Comparison of ENCODE assay signal across 20 mouse cellular contexts in genomic region chr13:95637737-95638136, GRCm38 (mm10). TPM values are rescaled to one million over a fixed set of nuclear protein-coding genes. Genes with fewer than 3 reads are reported as not detected.
DNase-seq lines count a peak whose midpoint lies in the region; ATAC-seq and TF ChIP-seq lines count a peak whose summit lies in the region.
"Had no signal": no experiment of that assay in that cellular context is flagged by ENCODE, and none has a peak within 500 bp of the region (broad histone marks: within the 10 kb centered on the region; RNA-seq: fewer than 3 reads in every experiment).

No protein-coding gene starts in this region.

- H3K9ac ChIP-seq in heart, postnatal 0 days (replicated peaks; ENCODE audit: low read depth, low read length), result no peak overlapping the region
- no peak overlapping the region for H3K9ac ChIP-seq in heart, adult 2 months (ENCODE audit: low read depth, low read length)
- no peak overlapping the region for H3K9ac ChIP-seq in lung, embryonic 14.5 days
- no peak overlapping the region for H3K9ac ChIP-seq in MEL (ENCODE audit: control insufficient read depth, low read depth, low read length, poor library complexity, severe bottlenecking)
- H3K9ac ChIP-seq: embryonic facial prominence, embryonic 12.5 days; forebrain, postnatal 0 days; limb, embryonic 13.5 days had no signal

- H3K79me2 ChIP-seq in heart, adult 2 months (replicated peaks; ENCODE audit: control insufficient read depth, insufficient read depth, low read length), result no peaks in the 10 kb centered on the region
- no peaks in the 10 kb centered on the region for H3K79me2 ChIP-seq in MEL (ENCODE audit: control insufficient read depth, insufficient read depth, low read length, poor library complexity)

- peak; percentile 83 for DNase-seq in heart, adult 11 months
- no peak for DNase-seq in heart, adult 18-20 months
- no peak for DNase-seq in heart, postnatal 0 days (ENCODE audit: low spot score)
- DNase-seq in heart, adult 2 months, result no peak
- DNase-seq in lung, embryonic 14.5 days, result peak; percentile 28
- no peak for DNase-seq in lung, postnatal 36 days
- no peak for DNase-seq in MEL (ENCODE audit: low read depth, low spot score)
- no peak for DNase-seq in cerebellum, postnatal 25 days
- DNase-seq: adrenal gland, postnatal 10 days; cerebellum, adult 9-10 months; forebrain, postnatal 0 days; gastrocnemius, postnatal 36 days; kidney, adult 8-10 months; thymus, postnatal 14 days had no signal

- no peak for TF ChIP-seq RAD21 in MEL (IDR thresholded peaks at IDR 0.05; ENCODE audit: low read depth, low read length)

- TF ChIP-seq EP300 in heart, postnatal 0 days (IDR thresholded peaks at IDR 0.05; ENCODE audit: low read depth), result no peak
- no peak for TF ChIP-seq EP300 in heart, adult 2 months (IDR thresholded peaks at IDR 0.05; ENCODE audit: insufficient read depth, low read depth, low read length)
- TF ChIP-seq EP300 in MEL (IDR thresholded peaks at IDR 0.05; ENCODE audit: low read depth in 1 of 2, low read length in 2 of 2), result no peak

- peaks cover 22% of the 10 kb centered on the region for H3K4me1 ChIP-seq in heart, postnatal 0 days (ENCODE audit: control insufficient read depth, insufficient read depth)
- H3K4me1 ChIP-seq in heart, adult 2 months (ENCODE audit: control insufficient read depth, insufficient read depth, low read length), result peaks cover 9% of the 10 kb centered on the region
- H3K4me1 ChIP-seq in lung, embryonic 14.5 days (ENCODE audit: insufficient read depth), result peaks cover 18% of the 10 kb centered on the region; the same call in 1 of the 2 replicates
- H3K4me1 ChIP-seq in MEL (ENCODE audit: control insufficient read depth in 1 of 2, insufficient read depth in 2 of 2, low read length in 2 of 2), result peaks cover 3 to 18% of the 10 kb centered on the region in 2 experiments

- 70% methylated on average over 10 of the region's 10 CpGs for WGBS in heart, postnatal 0 days
- 73% methylated on average over 10 of the region's 10 CpGs for WGBS in heart, adult 2 months
- WGBS in lung, embryonic 14.5 days, result 75% methylated on average over 10 of the region's 10 CpGs

- intact Hi-C loops in heart, adult 2 months (cut with DNase I), result no loop called here

- no peak overlapping the region for H3K4me2 ChIP-seq in heart, postnatal 0 days (ENCODE audit: low read depth, low read length)
- no peak overlapping the region for H3K4me2 ChIP-seq in lung, embryonic 14.5 days
- H3K4me2 ChIP-seq: embryonic facial prominence, embryonic 12.5 days; limb, embryonic 13.5 days had no signal

- TF ChIP-seq CTCF in heart, postnatal 0 days (IDR thresholded peaks at IDR 0.05; ENCODE audit: low read depth), result no peak
- TF ChIP-seq CTCF in heart, adult 2 months (IDR thresholded peaks at IDR 0.05), result no peak
- TF ChIP-seq CTCF in lung, embryonic 14.5 days (IDR thresholded peaks at IDR 0.05; ENCODE audit: low read depth), result no peak
- no peak for TF ChIP-seq CTCF in MEL (IDR thresholded peaks at IDR 0.05 in 2 of 3, conservative IDR thresholded peaks at IDR 0.05 in 1 of 3; ENCODE audit: control insufficient read depth in 1 of 3, insufficient read depth in 1 of 3, low read depth in 2 of 3, low read length in 3 of 3, poor library complexity in 1 of 3, severe bottlenecking in 1 of 3)

- ATAC-seq in heart, postnatal 0 days (ENCODE audit: insufficient read depth, low read depth), result no peak
- ATAC-seq in lung, embryonic 14.5 days (ENCODE audit: insufficient read depth), result no peak
- ATAC-seq: activated CD4-positive, CD25-positive, alpha-beta regulatory T cell, adult 4 months; CD4-positive, CD25-positive, alpha-beta regulatory T cell, adult 4 months; forebrain, postnatal 0 days had no signal

- H3K27ac ChIP-seq in heart, postnatal 0 days (ENCODE audit: low read depth), result peak overlapping the region; percentile 83; the same call in 1 of the 2 replicates
- H3K27ac ChIP-seq in heart, adult 2 months, result no peak overlapping the region
- H3K27ac ChIP-seq in lung, embryonic 14.5 days (ENCODE audit: low read depth), result no peak overlapping the region
- H3K27ac ChIP-seq in MEL (ENCODE audit: control insufficient read depth, low read depth, low read length), result no peak overlapping the region
- H3K27ac ChIP-seq: limb, embryonic 13.5 days had no signal

- H3K4me3 ChIP-seq in heart, postnatal 0 days (ENCODE audit: low read depth, low read length), result no peak overlapping the region
- H3K4me3 ChIP-seq in heart, adult 2 months, result no peak overlapping the region
- H3K4me3 ChIP-seq in lung, embryonic 14.5 days (ENCODE audit: low read depth, low read length), result no peak overlapping the region
- no peak overlapping the region for H3K4me3 ChIP-seq in MEL (ENCODE audit: control insufficient read depth in 1 of 2, insufficient read depth in 1 of 2, low read depth in 2 of 2, low read length in 2 of 2)
- H3K4me3 ChIP-seq: embryonic facial prominence, embryonic 12.5 days; erythroblast, embryonic 14.5 days; limb, embryonic 13.5 days; megakaryocyte, embryonic 14.5 days had no signal

- no peaks in the 10 kb centered on the region for H3K9me3 ChIP-seq in heart, postnatal 0 days (replicated peaks; ENCODE audit: control insufficient read depth, low read length)
- no peaks in the 10 kb centered on the region for H3K9me3 ChIP-seq in lung, embryonic 14.5 days (ENCODE audit: low read depth, low read length)
- H3K9me3 ChIP-seq in MEL (replicated peaks; ENCODE audit: insufficient read depth, low read length), result no peaks in the 10 kb centered on the region
- H3K9me3 ChIP-seq: embryonic facial prominence, embryonic 12.5 days; limb, embryonic 13.5 days; megakaryocyte, embryonic 14.5 days had no signal

- H3K36me3 ChIP-seq in heart, postnatal 0 days (replicated peaks; ENCODE audit: control insufficient read depth, insufficient read depth, low read length), result no peaks in the 10 kb centered on the region
- no peaks in the 10 kb centered on the region for H3K36me3 ChIP-seq in heart, adult 2 months (ENCODE audit: control insufficient read depth, insufficient read depth, low read length)
- no peaks in the 10 kb centered on the region for H3K36me3 ChIP-seq in lung, embryonic 14.5 days (ENCODE audit: insufficient read depth)
- H3K36me3 ChIP-seq in MEL (ENCODE audit: control insufficient read depth in 1 of 2, insufficient read depth in 2 of 2, low read length in 2 of 2), result peaks cover 0 to 12% of the 10 kb centered on the region in 2 experiments; a peak in 2 of 4 replicates
- H3K36me3 ChIP-seq: limb, embryonic 13.5 days had no signal

- H3K27me3 ChIP-seq in heart, postnatal 0 days (ENCODE audit: control insufficient read depth, insufficient read depth, low read length), result no peaks in the 10 kb centered on the region
- H3K27me3 ChIP-seq in heart, adult 2 months (ENCODE audit: control insufficient read depth, insufficient read depth, low read length), result no peaks in the 10 kb centered on the region
- H3K27me3 ChIP-seq in lung, embryonic 14.5 days (ENCODE audit: insufficient read depth, low read length), result no peaks in the 10 kb centered on the region
- no peaks in the 10 kb centered on the region; a peak in 1 of 4 replicates for H3K27me3 ChIP-seq in MEL (ENCODE audit: control insufficient read depth in 1 of 2, insufficient read depth in 2 of 2, low read length in 2 of 2)
- H3K27me3 ChIP-seq: embryonic facial prominence, embryonic 12.5 days; limb, embryonic 13.5 days had no signal

- TF ChIP-seq POLR2A in heart, adult 2 months (IDR thresholded peaks at IDR 0.05; ENCODE audit: insufficient read depth, low read depth, low read length), result no peak
- no peak for TF ChIP-seq POLR2A in MEL (IDR thresholded peaks at IDR 0.05; ENCODE audit: control insufficient read depth in 1 of 2, insufficient read depth in 1 of 2, low read depth in 1 of 2, low read length in 2 of 2, poor library complexity in 1 of 2)

TF ChIP-seq in MEL, 35 proteins besides CTCF, POLR2A, EP300 and RAD21:
- TF ChIP-seq NELFE (IDR thresholded peaks at IDR 0.05; ENCODE audit: low read depth, low read length) (no peak), TAL1 (IDR thresholded peaks at IDR 0.05; ENCODE audit: low read length) (peak; percentile 64)

RNA-seq across cellular contexts. Expression of gene F2r, which starts 19.4 kb away (rescaled TPM):
- total RNA-seq in heart, adult 18-20 months (2021), result 10 to 100 TPM; 20.6 to 22.6 TPM
- total RNA-seq in heart, postnatal 0 days (2014; rRNA removed; ENCODE audit: low replicate concordance), result 105 and 161 TPM in 2 replicates
- 62.1 and 63.9 TPM in 2 replicates for polyA plus RNA-seq in heart, postnatal 0 days (2015; fragmentation: Nextera tagmentation; extraction: Ambion mirVana)
- total RNA-seq in heart, adult 2 months (2021), result 10 to 100 TPM; 23.6 to 23.8 TPM
- polyA plus RNA-seq in heart, adult 2 months (2012; rRNA removed), result 19.3 and 20.4 TPM in 2 replicates
- 109 and 110 TPM in 2 replicates for polyA plus RNA-seq in lung, embryonic 14.5 days (2014; fragmentation: Nextera tagmentation; extraction: Ambion mirVana)
- 18.2 and 19.1 TPM in 2 replicates for total RNA-seq in MEL (2012; rRNA removed)
- 10 to 100 TPM in 1 of 2 experiments, not detected in 1; 32.7 TPM for polyA plus RNA-seq in MEL (2012; ENCODE audit: insufficient read depth in 1 of 2, insufficient read length in 2 of 2, low read depth in 1 of 2, low replicate concordance in 2 of 2, missing spikeins in 1 of 2)

RNA-seq across cellular contexts. Expression of gene F2rl2, which starts 58.9 kb away (rescaled TPM):
- total RNA-seq in heart, adult 18-20 months (2021), result under 1 TPM; 0.15 to 0.20 TPM
- not detected in 2 replicates for total RNA-seq in heart, postnatal 0 days (2014; rRNA removed; ENCODE audit: low replicate concordance)
- 0.05 and 0.18 TPM in 2 replicates for polyA plus RNA-seq in heart, postnatal 0 days (2015; fragmentation: Nextera tagmentation; extraction: Ambion mirVana)
- under 1 TPM in 1 of 2 experiments, not detected in 1; 0.68 TPM for total RNA-seq in heart, adult 2 months (2021)
- 0.29 and 0.82 TPM in 2 replicates for polyA plus RNA-seq in heart, adult 2 months (2012; rRNA removed)
- 0.91 and 1.3 TPM in 2 replicates for polyA plus RNA-seq in lung, embryonic 14.5 days (2014; fragmentation: Nextera tagmentation; extraction: Ambion mirVana)
- total RNA-seq in MEL (2012; rRNA removed), result 0.07 TPM in 1 of 2 replicates, not detected in the other
- under 1 TPM in 1 of 2 experiments, not detected in 1; 0.04 TPM for polyA plus RNA-seq in MEL (2012; ENCODE audit: insufficient read depth in 1 of 2, insufficient read length in 2 of 2, low read depth in 1 of 2, low replicate concordance in 2 of 2, missing spikeins in 1 of 2)
- total RNA-seq: gastrocnemius, postnatal 36 days had no signal
- polyA plus RNA-seq: erythroblast, embryonic 14.5 days had no signal

Comparison
In these comparisons a context has a peak if more than half of its experiments do, and no peak if none do; other contexts are left out.
1. DNase-seq: peak in heart, adult 11 months (single experiment) and lung, embryonic 14.5 days (single experiment); none in heart, adult 18-20 months (0 of 2), heart, postnatal 0 days (single experiment), heart, adult 2 months (0 of 2), lung, postnatal 36 days (single experiment), MEL (single experiment) and cerebellum, postnatal 25 days (0 of 2).